Mouse (Mus musculus) kidney, adult 11 months (tissue): ENCODE measurements around the gene Olfr1212.

Source experiments
- DNase-seq: peaks from one replicate; pipeline ENCODE4 v3.0.0; 2022

Olfr1212 gene

DNA sequence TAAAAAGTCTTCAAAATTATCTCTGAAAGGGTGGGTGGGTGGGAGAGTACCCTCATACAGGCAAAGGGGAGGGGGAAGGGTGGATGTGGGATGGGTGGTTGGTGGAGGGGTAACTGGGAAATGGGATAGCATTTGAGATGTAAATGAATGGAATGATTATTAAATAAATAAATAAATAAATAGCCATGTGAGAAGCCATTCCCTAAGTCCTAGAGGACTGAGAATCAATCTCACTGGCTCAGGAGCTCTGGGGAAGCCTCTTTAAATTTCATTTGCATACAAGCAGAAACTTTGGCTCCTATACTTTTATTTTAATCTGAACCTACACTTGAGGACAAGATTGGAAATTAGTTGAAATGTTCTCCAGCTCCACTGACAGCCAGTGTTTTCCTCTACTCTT is at the start of gene Olfr1212:
TSS of gene Olfr1212 (plus strand) at position 301 of the 400 bp plus-strand sequence.
- DNase-seq: no peak

DNA sequence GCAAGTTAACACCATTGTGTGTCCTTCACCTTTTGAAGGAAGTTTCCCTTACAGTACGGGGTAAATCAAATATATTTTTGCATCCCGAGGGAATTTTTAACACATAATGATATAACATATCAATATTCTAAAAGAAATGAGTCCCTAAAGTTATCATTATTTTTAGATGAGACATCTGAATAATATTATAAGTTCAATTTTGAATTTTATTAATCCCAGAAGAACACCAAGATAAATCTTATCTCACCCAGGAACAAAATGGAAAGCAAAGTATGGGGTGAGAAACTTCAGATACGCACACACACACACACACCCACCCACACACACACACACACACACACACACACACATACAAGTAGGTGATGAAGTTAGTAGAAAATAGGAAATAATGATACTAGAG is 38.7 kb upstream of the Olfr1212 start, which contains the start of gene Olfr1209:
TSS of gene Olfr1209 (minus strand) at position 101 of the 400 bp plus-strand sequence.
- DNase-seq: no peak

DNA sequence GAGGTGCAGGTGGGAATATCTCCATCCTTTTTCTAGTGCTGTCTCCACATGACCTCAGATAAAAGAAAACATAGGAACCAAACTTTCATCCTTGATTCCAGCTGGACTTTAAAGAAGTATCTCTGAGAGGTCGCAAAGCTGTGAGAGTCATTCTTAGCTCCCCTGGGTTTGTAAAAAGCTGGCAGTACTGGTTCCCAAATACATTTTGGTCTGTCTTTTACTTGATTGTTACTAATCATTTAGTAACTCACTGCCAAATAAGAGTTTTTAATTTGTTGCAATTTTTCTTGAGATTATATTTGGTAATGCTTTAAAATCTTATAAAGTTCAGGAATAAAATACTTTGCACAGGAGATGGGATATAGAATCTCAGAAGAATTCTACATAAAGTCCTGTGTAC is 15.8 kb upstream of the Olfr1212 start, which contains the start of gene Olfr1211:
TSS of gene Olfr1211 (minus strand) at position 101 of the 400 bp plus-strand sequence.
- DNase-seq: no peak

DNA sequence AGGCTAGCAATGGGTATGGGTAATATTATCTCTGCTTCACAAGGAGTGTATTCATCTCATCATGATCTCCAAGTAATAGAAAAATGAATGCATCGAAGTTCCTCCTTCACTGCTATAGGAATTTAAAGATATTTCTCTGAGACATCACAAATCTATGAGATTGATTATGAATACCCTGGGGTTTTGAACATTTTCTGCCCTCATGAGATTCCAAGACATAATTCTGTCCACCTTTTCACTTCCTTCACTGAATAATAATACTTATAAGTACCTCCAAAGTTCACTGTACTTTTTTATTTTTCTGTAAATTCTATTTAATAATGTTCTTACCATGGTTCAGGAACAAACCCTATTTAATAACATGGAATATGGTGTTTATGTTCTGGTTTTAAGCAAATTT is 26.4 kb downstream of the Olfr1212 start, which contains the start of gene Gm13762:
TSS of gene Gm13762 (minus strand) at position 101 of the 400 bp plus-strand sequence.
- no peak for DNase-seq

DNA sequence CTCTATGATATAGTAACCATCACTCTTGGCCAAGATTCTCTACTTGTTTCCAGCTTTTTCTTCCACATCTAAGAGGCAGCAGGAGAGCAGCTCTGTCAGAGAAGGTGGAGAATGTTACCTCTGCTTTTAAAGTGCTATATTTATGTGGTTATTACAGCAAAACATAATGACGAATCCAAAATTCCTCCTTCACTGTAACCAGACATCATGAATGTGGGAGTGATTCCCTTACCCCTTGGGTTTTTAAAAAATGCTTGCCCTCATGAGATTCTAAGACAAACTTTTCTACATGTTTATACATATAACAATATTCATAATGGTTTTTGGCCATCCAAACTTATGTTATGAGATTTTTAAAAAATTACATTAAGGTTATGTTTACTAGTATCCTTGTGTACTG is 38.8 kb downstream of the Olfr1212 start, which contains the start of gene Olfr1214:
TSS of gene Olfr1214 (minus strand) at position 101 of the 400 bp plus-strand sequence.
- no peak for DNase-seq

DNA sequence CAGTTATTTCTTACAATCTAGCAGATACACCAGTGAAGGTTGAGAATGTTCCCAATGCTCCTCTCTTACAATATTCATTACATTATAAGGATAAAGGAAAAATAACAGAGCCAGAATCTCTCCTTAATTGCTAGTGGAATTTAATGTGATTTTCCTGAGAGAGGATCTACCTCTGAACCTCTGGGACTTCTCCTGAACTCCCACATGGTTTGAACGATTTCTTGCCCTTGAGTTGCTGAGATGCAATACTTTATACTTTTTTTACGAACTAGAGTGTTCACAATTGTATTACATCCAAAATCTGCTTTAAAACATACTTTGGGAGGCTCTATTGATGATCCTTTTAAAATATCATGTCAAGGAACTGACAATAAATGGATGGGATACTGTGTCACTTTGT is 53.1 kb downstream of the Olfr1212 start, which contains the start of gene Olfr1215:
TSS of gene Olfr1215 (minus strand) at position 101 of the 400 bp plus-strand sequence.
- DNase-seq: no peak
